Mouse (Mus musculus) cerebellum, adult 2 months (tissue): Measurements from ENCODE around the gene Gm17571.

ENCODE experiments used
- CTCF ChIP-seq: fragments of 200-500 bp; IDR thresholded peaks from 2 replicates; pipeline ENCODE4 v1.5.1; 2011; ENCODE audit warnings: low read depth, mild to moderate bottlenecking, control low read depth, low read length, moderate library complexity, borderline replicate concordance; ENCODE audit not compliant: insufficient read depth
- POLR2A ChIP-seq: fragments of 200-500 bp; IDR thresholded peaks from 2 replicates; pipeline ENCODE4 v1.6.1; 2011; ENCODE audit warnings: low read length, control low read depth, borderline replicate concordance; ENCODE audit not compliant: insufficient read depth

DNA sequence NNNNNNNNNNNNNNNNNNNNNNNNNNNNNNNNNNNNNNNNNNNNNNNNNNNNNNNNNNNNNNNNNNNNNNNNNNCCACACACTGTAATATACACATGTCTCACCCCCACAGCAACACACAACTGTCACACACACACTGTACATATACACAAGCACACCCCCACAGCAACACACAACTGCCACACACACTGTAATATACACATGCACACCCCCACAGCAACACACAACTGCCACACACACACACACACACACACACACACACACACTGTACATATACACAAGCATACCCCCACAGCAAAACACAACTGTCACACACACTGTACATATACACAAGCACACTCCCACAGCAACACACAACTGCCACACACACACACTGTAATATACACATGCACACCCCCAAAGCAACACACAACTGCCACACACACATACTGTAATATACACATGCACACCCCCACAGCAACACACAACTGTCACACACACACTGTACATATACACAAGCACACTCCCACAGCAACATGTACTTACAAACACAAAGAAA lies 32.3 kb downstream of the Gm17571 start:
- TF ChIP-seq CTCF (no peak), POLR2A (no peak)
